Mouse (Mus musculus) MEL (cell line): ENCODE results near the gene Mypop. TPM values are rescaled to one million over a fixed set of nuclear protein-coding genes. Genes with fewer than 3 reads are reported as not detected.

Experiments used
- DNase-seq: peaks from one replicate; pipeline ENCODE4 v3.0.0; 2011; ENCODE audit warnings: low read depth, low spot score
- H3K27ac ChIP-seq: 2 replicates; pipeline ENCODE4 v1.5.1; 2012; ENCODE audit warnings: low read depth, mild to moderate bottlenecking, control low read depth, low read length, moderate library complexity; ENCODE audit not compliant: control insufficient read depth
- H3K27me3 ChIP-seq, 2 experiments: fragments of 150-350 bp in 1 of 2; sonication (generic) in 1 of 2; 2 replicates each; pipeline ENCODE4 v1.6.1; 2012; ENCODE audit warnings: low read length in 2 of 2, mild to moderate bottlenecking in 2 of 2, improper control_type of control experiment in 1 of 2, moderate library complexity in 1 of 2; ENCODE audit not compliant: insufficient read depth in 2 of 2, control insufficient read depth in 1 of 2
- H3K36me3 ChIP-seq, 2 experiments: 2 replicates each; pipeline ENCODE4 v1.6.1; 2012 to 2014; ENCODE audit warnings: low read length in 2 of 2, improper control_type of control experiment in 1 of 2, inconsistent platforms in 1 of 2, mild to moderate bottlenecking in 1 of 2; ENCODE audit not compliant: insufficient read depth in 2 of 2, control insufficient read depth in 1 of 2
- H3K4me1 ChIP-seq, 2 experiments: fragments of 150-350 bp in 1 of 2; sonication (generic) in 1 of 2; 2 replicates each; pipeline ENCODE4 v1.6.1; 2012; ENCODE audit warnings: low read length in 2 of 2, improper control_type of control experiment in 1 of 2, mild to moderate bottlenecking in 1 of 2; ENCODE audit not compliant: insufficient read depth in 2 of 2, control insufficient read depth in 1 of 2
- H3K4me3 ChIP-seq, 2 experiments: fragments of 150-350 bp in 1 of 2; sonication (generic) in 1 of 2; 2 replicates each; pipeline ENCODE4 v1.5.1; 2012; ENCODE audit warnings: low read depth in 2 of 2, low read length in 2 of 2, mild to moderate bottlenecking in 2 of 2, moderate library complexity in 2 of 2, control low read depth in 1 of 2, improper control_type of control experiment in 1 of 2; ENCODE audit not compliant: control insufficient read depth in 1 of 2, insufficient read depth in 1 of 2
- H3K79me2 ChIP-seq: 2 replicates; pipeline ENCODE4 v1.6.1; 2012; ENCODE audit warnings: mild to moderate bottlenecking, low read length, moderate library complexity; ENCODE audit not compliant: control insufficient read depth, poor library complexity, insufficient read depth
- H3K9ac ChIP-seq: 2 replicates; pipeline ENCODE4 v1.6.1; 2012; ENCODE audit warnings: low read depth, mild to moderate bottlenecking, control low read depth, low read length, moderate library complexity; ENCODE audit not compliant: control insufficient read depth, poor library complexity, severe bottlenecking
- H3K9me3 ChIP-seq: fragments of 150-350 bp; sonication (generic); replicated peaks from 2 replicates; pipeline ENCODE4 v1.6.1; 2012; ENCODE audit warnings: mild to moderate bottlenecking, low read length, improper control_type of control experiment, moderate library complexity; ENCODE audit not compliant: insufficient read depth
- BHLHE40 ChIP-seq: IDR thresholded peaks from 2 replicates; pipeline ENCODE4 v1.6.1; 2012; ENCODE audit warnings: low read depth, mild to moderate bottlenecking, inconsistent platforms, low read length, improper control_type of control experiment, borderline replicate concordance
- CHD1 ChIP-seq: IDR thresholded peaks from 2 replicates; pipeline ENCODE4 v1.6.1; 2012; ENCODE audit warnings: low read depth, mild to moderate bottlenecking, inconsistent platforms, low read length, improper control_type of control experiment
- CHD2 ChIP-seq: IDR thresholded peaks from 2 replicates; pipeline ENCODE4 v1.6.1; 2011; ENCODE audit warnings: low read length, improper control_type of control experiment
- ELF1 ChIP-seq: IDR thresholded peaks from 2 replicates; pipeline ENCODE4 v1.6.1; 2014; ENCODE audit warnings: low read depth, mild to moderate bottlenecking, inconsistent platforms, low read length, improper control_type of control experiment, moderate library complexity
- GABPA ChIP-seq: IDR thresholded peaks from 2 replicates; pipeline ENCODE4 v1.6.1; 2012; ENCODE audit warnings: low read depth, mild to moderate bottlenecking, inconsistent platforms, low read length, improper control_type of control experiment, moderate library complexity
- HCFC1 ChIP-seq: IDR thresholded peaks from 2 replicates; pipeline ENCODE4 v1.6.1; 2012; ENCODE audit warnings: low read depth, mild to moderate bottlenecking, inconsistent platforms, low read length, improper control_type of control experiment, moderate library complexity
- JUND ChIP-seq: IDR thresholded peaks from 2 replicates; pipeline ENCODE4 v1.6.1; 2011; ENCODE audit warnings: low read depth, mild to moderate bottlenecking, improper control_type of control experiment, low read length
- MAFK ChIP-seq: IDR thresholded peaks from 2 replicates; pipeline ENCODE4 v1.6.1; 2011; ENCODE audit warnings: low read depth, mild to moderate bottlenecking, low read length, improper control_type of control experiment, borderline replicate concordance
- MEF2A ChIP-seq: IDR thresholded peaks from 2 replicates; pipeline ENCODE4 v1.6.1; 2014; ENCODE audit warnings: low read depth, mild to moderate bottlenecking, inconsistent platforms, low read length, improper control_type of control experiment; ENCODE audit not compliant: poor library complexity, insufficient replicate concordance, severe bottlenecking; ENCODE audit errors: extremely low read depth
- MXI1 ChIP-seq: IDR thresholded peaks from 2 replicates; pipeline ENCODE4 v1.6.1; 2011; ENCODE audit warnings: mild to moderate bottlenecking, low read depth, low read length, improper control_type of control experiment
- MYB ChIP-seq: IDR thresholded peaks from 2 replicates; pipeline ENCODE4 v1.6.1; 2011; ENCODE audit warnings: mild to moderate bottlenecking, low read depth, low read length, improper control_type of control experiment
- MYC ChIP-seq: IDR thresholded peaks from 2 replicates; pipeline ENCODE4 v1.6.1; 2011; ENCODE audit warnings: low read depth, mild to moderate bottlenecking, low read length, improper control_type of control experiment, moderate library complexity
- NELFE ChIP-seq: IDR thresholded peaks from 2 replicates; pipeline ENCODE4 v1.6.1; 2011; ENCODE audit warnings: low read depth, low read length, improper control_type of control experiment
- POLR2A ChIP-seq, 2 experiments: IDR thresholded peaks; 2 replicates each; pipeline ENCODE4 v1.6.1; 2011 to 2012; ENCODE audit warnings: low read length in 2 of 2, mild to moderate bottlenecking in 2 of 2, control low read depth in 1 of 2, improper control_type of control experiment in 1 of 2, low read depth in 1 of 2, moderate library complexity in 1 of 2; ENCODE audit not compliant: control insufficient read depth in 1 of 2, insufficient read depth in 1 of 2, poor library complexity in 1 of 2
- RAD21 ChIP-seq: IDR thresholded peaks from 2 replicates; pipeline ENCODE4 v1.6.1; 2011; ENCODE audit warnings: mild to moderate bottlenecking, low read depth, low read length, improper control_type of control experiment
- RCOR1 ChIP-seq: IDR thresholded peaks from 2 replicates; pipeline ENCODE4 v1.6.1; 2012; ENCODE audit warnings: low read depth, mild to moderate bottlenecking, inconsistent platforms, low read length, improper control_type of control experiment
- SMC3 ChIP-seq: IDR thresholded peaks from 2 replicates; pipeline ENCODE4 v1.6.1; 2011; ENCODE audit warnings: low read depth, low read length, improper control_type of control experiment
- TCF12 ChIP-seq: IDR thresholded peaks from 2 replicates; pipeline ENCODE4 v1.6.1; 2014; ENCODE audit warnings: low read depth, mild to moderate bottlenecking, inconsistent platforms, low read length, improper control_type of control experiment, moderate library complexity
- UBTF ChIP-seq: IDR thresholded peaks from 2 replicates; pipeline ENCODE4 v1.6.1; 2012; ENCODE audit warnings: low read depth, mild to moderate bottlenecking, inconsistent platforms, low read length, improper control_type of control experiment, moderate library complexity, borderline replicate concordance; ENCODE audit not compliant: insufficient read depth
- USF1 ChIP-seq: IDR thresholded peaks from 2 replicates; pipeline ENCODE4 v1.6.1; 2014; ENCODE audit warnings: low read depth, mild to moderate bottlenecking, inconsistent platforms, low read length, improper control_type of control experiment, moderate library complexity
- USF2 ChIP-seq, 2 experiments: IDR thresholded peaks; 2 replicates each; pipeline ENCODE4 v1.6.1; 2011 to 2012; ENCODE audit warnings: improper control_type of control experiment in 2 of 2, low read length in 2 of 2, borderline replicate concordance in 1 of 2, inconsistent platforms in 1 of 2, low read depth in 1 of 2, mild to moderate bottlenecking in 1 of 2; ENCODE audit not compliant: insufficient read depth in 1 of 2
- ZC3H11A ChIP-seq: IDR thresholded peaks from 2 replicates; pipeline ENCODE4 v1.6.1; 2012; ENCODE audit warnings: low read depth, mild to moderate bottlenecking, inconsistent platforms, low read length, improper control_type of control experiment
- ZKSCAN1 ChIP-seq: IDR thresholded peaks from 2 replicates; pipeline ENCODE4 v1.6.1; 2012; ENCODE audit warnings: low read depth, mild to moderate bottlenecking, inconsistent platforms, low read length, improper control_type of control experiment, moderate library complexity
- ZMIZ1 ChIP-seq: IDR thresholded peaks from 2 replicates; pipeline ENCODE4 v1.6.1; 2012; ENCODE audit warnings: low read depth, mild to moderate bottlenecking, inconsistent platforms, low read length, improper control_type of control experiment, moderate library complexity
- polyA plus RNA-seq, 2 experiments: library from polyadenylated mRNA; stranded (reverse) in 1 of 2; unstranded in 1 of 2; fragments of >175 nt in 1 of 2; fragments of >200 nt in 1 of 2; gene quantifications; 2 replicates each; pipeline versions ENCODE4 v1.2.1 to v1.2.4; 2012; ENCODE audit warnings: low replicate concordance in 2 of 2, low read depth in 1 of 2; ENCODE audit not compliant: insufficient read length in 2 of 2, insufficient read depth in 1 of 2, missing spikeins in 1 of 2
- total RNA-seq: library from RNA; depleted of rRNA; stranded (reverse); fragments of 300-350 nt; gene quantifications from 2 replicates; pipeline ENCODE4 v1.2.3, GENCODE M21; 2012

The Mypop gene
- total and polyA plus RNA-seq, 3 experiments: 1.2 to 6.5 TPM; not detected in 1

- Histone ChIP-seq H3K4me1 (peaks cover 5 to 21% of the 10 kb centered on the region in 2 experiments; a peak in 3 of 4 replicates), H3K27ac (peak overlapping the region; percentile 84), H3K9me3 (no peaks in the 10 kb centered on the region)
Observed at GRCm38 (mm10) chr7:19001807-19002085, 10.7 kb downstream of the Mypop start.

GRCm38 (mm10) chr7:19002115-19002514, 11.1 kb downstream of the Mypop start:
- H3K4me1 ChIP-seq: peaks cover 5 to 21% of the 10 kb centered on the region in 2 experiments; a peak in 3 of 4 replicates
- peak overlapping the region; percentile 84 for H3K27ac ChIP-seq
- H3K79me2 ChIP-seq: peaks cover 30% of the 10 kb centered on the region
- H3K9me3 ChIP-seq: no peaks in the 10 kb centered on the region
- H3K36me3 ChIP-seq: peaks cover 0 to 15% of the 10 kb centered on the region in 2 experiments; a peak in 3 of 4 replicates
- peak overlapping the region; percentile 88 for H3K9ac ChIP-seq
- peak overlapping the region; percentile 56 to 65 for H3K4me3 ChIP-seq
- no peak for DNase-seq
- no peak for TF ChIP-seq CHD2
- no peak for TF ChIP-seq RCOR1
- TF ChIP-seq POLR2A (IDR thresholded peaks at IDR 0.05; ENCODE audit: control insufficient read depth in 1 of 2, insufficient read depth in 1 of 2, low read depth in 1 of 2, low read length in 2 of 2, poor library complexity in 1 of 2): no peak
- H3K27me3 ChIP-seq: no peaks in the 10 kb centered on the region

More at GRCm38 (mm10) chr7:19001807-19002085, 10.7 kb downstream of the Mypop start:
- no peak for TF ChIP-seq ZMIZ1
- TF ChIP-seq BHLHE40: no peak
- 0 out of 2 replicates have a peak, but pooled peaks have one; percentile 60 for TF ChIP-seq CHD1
- TF ChIP-seq TCF12: no peak
- TF ChIP-seq ZC3H11A: no peak
- H3K79me2 ChIP-seq: peaks cover 30% of the 10 kb centered on the region
- DNase-seq: no peak
- H3K27me3 ChIP-seq: no peaks in the 10 kb centered on the region
- H3K36me3 ChIP-seq: peaks cover 0 to 15% of the 10 kb centered on the region in 2 experiments; a peak in 3 of 4 replicates
- H3K4me3 ChIP-seq: peak overlapping the region; percentile 56 to 67
- peak overlapping the region; percentile 88 for H3K9ac ChIP-seq

GRCm38 (mm10) chr7:19002848-19003498, 11.9 kb downstream of the Mypop start:
- Histone ChIP-seq H3K4me1 (peaks cover 5 to 21% of the 10 kb centered on the region in 2 experiments; a peak in 3 of 4 replicates), H3K36me3 (peaks cover 0 to 15% of the 10 kb centered on the region in 2 experiments; a peak in 3 of 4 replicates), H3K9ac (peak overlapping the region; percentile 88), H3K9me3 (no peaks in the 10 kb centered on the region), H3K27ac (peak overlapping the region; percentile 84), H3K27me3 (no peaks in the 10 kb centered on the region), H3K79me2 (peaks cover 30% of the 10 kb centered on the region), H3K4me3 (peak overlapping the region; percentile 56 to 65)
- DNase-seq: peak; percentile 96
- TF ChIP-seq MYB: no peak
- peak; percentile 71; the same call in 1 of the 2 replicates for TF ChIP-seq NELFE
- no peak for TF ChIP-seq USF2 (IDR thresholded peaks at IDR 0.05; ENCODE audit: borderline replicate concordance in 1 of 2, insufficient read depth in 1 of 2, low read depth in 1 of 2, low read length in 2 of 2)
- TF ChIP-seq JUND: no peak
- TF ChIP-seq RAD21: no peak
- no peak for TF ChIP-seq USF1
- TF ChIP-seq POLR2A (IDR thresholded peaks at IDR 0.05; ENCODE audit: control insufficient read depth in 1 of 2, insufficient read depth in 1 of 2, low read depth in 1 of 2, low read length in 2 of 2, poor library complexity in 1 of 2): peak in 1 of 2 experiments; percentile 40; a peak in 1 of 4 replicates
- TF ChIP-seq SMC3: no peak
- no peak for TF ChIP-seq ZMIZ1
- no peak for TF ChIP-seq UBTF
- no peak for TF ChIP-seq MYC
- peak; percentile 92 for TF ChIP-seq HCFC1
- no peak for TF ChIP-seq MAFK
- TF ChIP-seq MEF2A: no peak
- peak; percentile 31; the same call in 1 of the 2 replicates for TF ChIP-seq MXI1
- no peak for TF ChIP-seq GABPA
- no peak for TF ChIP-seq ZKSCAN1
- TF ChIP-seq BHLHE40: no peak
- peak; percentile 76 for TF ChIP-seq ELF1
